Mouse (Mus musculus): ENCODE data around the gene Tprgl. TPM values are rescaled to one million over a fixed set of nuclear protein-coding genes. Genes with fewer than 3 reads are reported as not detected.

Gene Tprgl
- total and polyA plus RNA-seq, 3 experiments = 47.5 to 67.8 (median 64.5) TPM

DNA sequence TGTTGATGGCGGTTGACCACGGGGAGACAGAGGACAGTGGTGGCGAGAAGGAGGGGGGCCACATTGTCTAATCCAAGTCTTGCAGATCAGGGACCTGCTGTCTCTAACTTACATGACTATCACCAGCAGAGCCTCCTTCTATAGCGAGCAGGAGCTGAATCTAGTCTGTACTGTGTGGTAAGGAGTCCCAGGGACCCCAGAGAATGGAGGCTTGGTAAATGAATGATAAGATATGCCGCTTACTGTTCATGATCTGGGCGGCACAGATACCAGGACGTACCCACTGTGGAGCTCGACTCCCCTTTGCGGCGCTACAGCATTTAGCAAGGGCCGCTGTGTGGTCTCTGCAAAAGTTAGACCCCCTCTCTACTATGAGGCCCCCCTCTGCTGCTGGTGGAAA, 38.7 kb downstream of the Tprgl start:
- TF ChIP-seq ZNF384 (IDR thresholded peaks at IDR 0.05; ENCODE audit: low read depth, low read length) = no peak
- no peak for TF ChIP-seq MAZ (IDR thresholded peaks at IDR 0.05; ENCODE audit: low read depth, low read length)
- TF ChIP-seq TCF12 (IDR thresholded peaks at IDR 0.05; ENCODE audit: low read depth, low read length) = no peak
- no peak for TF ChIP-seq NELFE (IDR thresholded peaks at IDR 0.05; ENCODE audit: low read depth, low read length)
- no peak for TF ChIP-seq MEF2A (IDR thresholded peaks at IDR 0.05; ENCODE audit: borderline replicate concordance, low read depth, low read length)
- Histone ChIP-seq H3K4me1 (ENCODE audit: control insufficient read depth in 1 of 2, insufficient read depth in 2 of 2) (peaks cover 31 to 71% of the 10 kb centered on the region in 2 experiments), H3K36me3 (replicated peaks in 1 of 2; ENCODE audit: control insufficient read depth in 1 of 2, insufficient read depth in 1 of 2, low read length in 1 of 2) (peaks cover 29 to 61% of the 10 kb centered on the region in 2 experiments), H3K9ac (ENCODE audit: insufficient read depth, low read depth) (no peak overlapping the region), H3K27ac (ENCODE audit: insufficient read depth, low read depth) (no peak overlapping the region), H3K4me3 (replicated peaks in 1 of 3; ENCODE audit: low read depth in 2 of 3, low read length in 2 of 3, poor library complexity in 1 of 3) (no peak overlapping the region), H3K27me3 (replicated peaks) (no peaks in the 10 kb centered on the region), H3K9me3 (replicated peaks; ENCODE audit: low read length) (no peaks in the 10 kb centered on the region), H3K4me2 (ENCODE audit: insufficient read depth, low read depth, poor library complexity, severe bottlenecking) (no peak overlapping the region), H3K79me2 (replicated peaks; ENCODE audit: control insufficient read depth, extremely low read depth, insufficient read depth, poor library complexity, severe bottlenecking) (peaks cover 85% of the 10 kb centered on the region)
- in situ Hi-C loops (cut with MboI; ENCODE audit: low pct_ligation_motif_present, low pct_unique_long_range_greater_than_20kb, low sequenced_read_pairs) = loop anchor here (25.0 kb wide), 1 partner anchor 1834 kb away; the partner anchor contains the start of genes Hes3 and Icmt
- no peak for DNase-seq (ENCODE audit: extremely low read depth)
- dilution Hi-C loops (cut with MboI; ENCODE audit: extremely low pct_ligation_motif_present, extremely low pct_unique_long_range_greater_than_20kb, low sequenced_read_pairs) = no loop called here

DNA sequence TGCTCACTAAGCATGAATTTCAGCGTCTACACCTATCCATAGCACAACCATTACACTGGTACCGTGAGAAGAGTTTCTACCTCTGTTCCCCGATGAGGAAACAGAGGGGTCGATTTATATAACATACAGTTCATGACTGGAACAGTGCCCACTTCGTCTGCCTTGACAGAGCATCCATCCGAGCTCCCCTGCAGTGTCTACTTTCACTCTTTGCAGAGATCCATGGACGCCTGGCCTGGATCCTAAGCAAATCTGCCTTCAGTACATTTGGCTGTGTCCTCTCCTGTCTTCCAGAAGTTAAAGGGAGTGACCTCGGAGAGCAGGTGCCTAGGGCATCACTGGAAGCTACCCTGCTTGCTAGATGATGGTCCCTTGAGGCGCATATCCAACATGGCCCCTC, 41.3 kb downstream of the Tprgl start:
- Histone ChIP-seq H3K4me1 (ENCODE audit: control insufficient read depth in 1 of 2, insufficient read depth in 2 of 2) (peaks cover 37 to 78% of the 10 kb centered on the region in 2 experiments), H3K4me3 (replicated peaks in 1 of 3; ENCODE audit: low read depth in 2 of 3, low read length in 2 of 3, poor library complexity in 1 of 3) (no peak overlapping the region), H3K9ac (ENCODE audit: insufficient read depth, low read depth) (no peak overlapping the region), H3K27me3 (replicated peaks) (no peaks in the 10 kb centered on the region), H3K79me2 (replicated peaks; ENCODE audit: control insufficient read depth, extremely low read depth, insufficient read depth, poor library complexity, severe bottlenecking) (peaks cover 90% of the 10 kb centered on the region), H3K36me3 (replicated peaks in 1 of 2; ENCODE audit: control insufficient read depth in 1 of 2, insufficient read depth in 1 of 2, low read length in 1 of 2) (peaks cover 45 to 81% of the 10 kb centered on the region in 2 experiments), H3K9me3 (replicated peaks; ENCODE audit: low read length) (no peaks in the 10 kb centered on the region), H3K27ac (ENCODE audit: insufficient read depth, low read depth) (no peak overlapping the region), H3K4me2 (ENCODE audit: insufficient read depth, low read depth, poor library complexity, severe bottlenecking) (no peak overlapping the region)
- DNase-seq (ENCODE audit: extremely low read depth) = no peak
- in situ Hi-C loops (cut with MboI; ENCODE audit: low pct_ligation_motif_present, low pct_unique_long_range_greater_than_20kb, low sequenced_read_pairs) = loop anchor here (25.0 kb wide), 1 partner anchor 1832 kb away; the partner anchor contains the start of genes Hes3 and Icmt
- dilution Hi-C loops (cut with MboI; ENCODE audit: extremely low pct_ligation_motif_present, extremely low pct_unique_long_range_greater_than_20kb, low sequenced_read_pairs) = no loop called here
- TF ChIP-seq ZKSCAN1 (IDR thresholded peaks at IDR 0.05; ENCODE audit: borderline replicate concordance, low read depth, low read length) (no peak), POLR2A (IDR thresholded peaks at IDR 0.05; ENCODE audit: low read depth, low read length) (no peak), CHD1 (IDR thresholded peaks at IDR 0.05; ENCODE audit: low read depth, low read length) (no peak), ETS1 (conservative IDR thresholded peaks at IDR 0.05; ENCODE audit: low read depth, low read length) (no peak), ZC3H11A (IDR thresholded peaks at IDR 0.05; ENCODE audit: low read depth, low read length) (no peak), ZNF384 (IDR thresholded peaks at IDR 0.05; ENCODE audit: low read depth, low read length) (no peak), UBTF (IDR thresholded peaks at IDR 0.05; ENCODE audit: low read depth, low read length) (no peak), RCOR1 (conservative IDR thresholded peaks at IDR 0.05; ENCODE audit: low read depth, low read length) (no peak), RAD21 (IDR thresholded peaks at IDR 0.05; ENCODE audit: low read depth, low read length) (no peak)

DNA sequence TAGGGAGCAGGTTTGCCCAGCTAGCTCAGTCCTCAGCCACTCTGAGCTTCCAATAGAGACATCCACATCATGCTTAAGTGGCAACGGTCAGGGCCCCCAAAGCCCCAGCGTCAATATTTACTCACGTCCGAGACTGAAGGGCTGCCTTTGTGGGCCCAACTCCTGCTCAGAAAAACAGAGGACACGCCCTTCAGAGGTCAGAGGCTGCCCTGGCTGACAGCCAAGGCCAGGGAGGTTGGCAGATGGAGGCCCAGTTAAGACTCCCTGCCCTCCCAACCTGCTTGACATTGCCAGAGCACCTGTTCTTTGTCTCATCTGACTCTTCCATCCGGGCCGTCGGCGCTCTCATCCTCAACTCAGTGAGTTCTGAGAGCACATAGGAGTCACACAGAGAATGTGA, 41.7 kb downstream of the Tprgl start:
- Histone ChIP-seq H3K4me1 (ENCODE audit: control insufficient read depth in 1 of 2, insufficient read depth in 2 of 2) (peaks cover 36 to 78% of the 10 kb centered on the region in 2 experiments), H3K4me2 (ENCODE audit: insufficient read depth, low read depth, poor library complexity, severe bottlenecking) (no peak overlapping the region)

More for the DNA sequence above, 41.7 kb downstream of the Tprgl start:
- H3K27me3 ChIP-seq (replicated peaks) = no peaks in the 10 kb centered on the region
- peaks cover 45 to 85% of the 10 kb centered on the region in 2 experiments for H3K36me3 ChIP-seq (replicated peaks in 1 of 2; ENCODE audit: control insufficient read depth in 1 of 2, insufficient read depth in 1 of 2, low read length in 1 of 2)
- H3K79me2 ChIP-seq (replicated peaks; ENCODE audit: control insufficient read depth, extremely low read depth, insufficient read depth, poor library complexity, severe bottlenecking) = peaks cover 90% of the 10 kb centered on the region
- TF ChIP-seq EP300 (IDR thresholded peaks at IDR 0.05; ENCODE audit: low read length) = no peak
- no peak for TF ChIP-seq CHD1 (IDR thresholded peaks at IDR 0.05; ENCODE audit: low read depth, low read length)
- H3K4me3 ChIP-seq (replicated peaks in 1 of 3; ENCODE audit: low read depth in 2 of 3, low read length in 2 of 3, poor library complexity in 1 of 3) = no peak overlapping the region
- dilution Hi-C loops (cut with MboI; ENCODE audit: extremely low pct_ligation_motif_present, extremely low pct_unique_long_range_greater_than_20kb, low sequenced_read_pairs) = no loop called here
- no peak overlapping the region for H3K27ac ChIP-seq (ENCODE audit: insufficient read depth, low read depth)
- in situ Hi-C loops (cut with MboI; ENCODE audit: low pct_ligation_motif_present, low pct_unique_long_range_greater_than_20kb, low sequenced_read_pairs) = loop anchor here (25.0 kb wide), 1 partner anchor 1831 kb away; the partner anchor contains the start of genes Hes3 and Icmt
- no peak overlapping the region for H3K9ac ChIP-seq (ENCODE audit: insufficient read depth, low read depth)
- H3K9me3 ChIP-seq (replicated peaks; ENCODE audit: low read length) = no peaks in the 10 kb centered on the region
- no peak for DNase-seq (ENCODE audit: extremely low read depth)
